Mouse (Mus musculus) mature B cell (primary cell): ENCODE measurements around the gene Eps15l1.

Experiments used
- in situ Hi-C: fragments of 300-500 bp; cut with MboI; formaldehyde crosslinking; loops from 2 replicates; pipeline ENCODE4 v1.14.3; 2019

Eps15l1 gene

DNA sequence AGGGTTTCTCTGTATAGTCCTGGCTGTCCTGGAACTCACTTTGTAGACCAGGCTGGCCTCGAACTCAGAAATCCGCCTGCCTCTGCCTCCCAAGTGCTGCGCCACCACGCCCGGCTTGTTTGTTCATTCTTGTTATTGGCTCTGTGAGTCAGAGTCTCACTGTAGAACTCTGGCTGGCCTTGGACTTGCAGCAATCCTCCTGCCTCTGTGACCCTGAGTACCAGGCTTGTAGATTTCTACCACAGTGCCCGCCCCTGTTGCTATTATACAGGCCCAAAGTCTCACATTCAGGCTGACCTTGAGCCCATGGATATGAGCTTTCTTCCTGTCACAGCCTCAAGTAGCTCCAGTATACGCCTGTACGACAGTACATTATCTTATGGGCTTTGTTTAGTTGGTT lies 124.7 kb downstream of the Eps15l1 start:
- in situ Hi-C loops = no loop called here

DNA sequence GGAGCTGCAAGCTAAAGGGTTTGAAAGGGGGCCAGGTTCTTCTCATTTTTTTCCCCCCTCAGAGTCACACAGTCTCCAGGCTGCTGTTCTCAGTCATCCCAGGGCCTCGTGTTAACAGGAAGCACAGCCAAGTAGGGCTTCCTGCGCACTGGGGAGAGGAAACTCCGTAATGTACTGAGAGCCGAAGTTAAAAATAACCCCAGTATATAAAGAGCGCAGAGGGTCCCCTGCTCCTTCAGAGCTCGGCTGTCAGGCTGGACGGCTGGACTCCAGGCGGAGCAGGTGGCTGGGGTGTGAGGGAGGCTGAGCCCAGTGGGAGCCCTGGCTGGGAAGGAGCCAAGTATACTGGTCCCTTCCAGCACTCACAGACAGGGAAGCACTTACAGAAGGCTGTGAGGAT lies 125.6 kb downstream of the Eps15l1 start:
- in situ Hi-C loops = no loop called here

DNA sequence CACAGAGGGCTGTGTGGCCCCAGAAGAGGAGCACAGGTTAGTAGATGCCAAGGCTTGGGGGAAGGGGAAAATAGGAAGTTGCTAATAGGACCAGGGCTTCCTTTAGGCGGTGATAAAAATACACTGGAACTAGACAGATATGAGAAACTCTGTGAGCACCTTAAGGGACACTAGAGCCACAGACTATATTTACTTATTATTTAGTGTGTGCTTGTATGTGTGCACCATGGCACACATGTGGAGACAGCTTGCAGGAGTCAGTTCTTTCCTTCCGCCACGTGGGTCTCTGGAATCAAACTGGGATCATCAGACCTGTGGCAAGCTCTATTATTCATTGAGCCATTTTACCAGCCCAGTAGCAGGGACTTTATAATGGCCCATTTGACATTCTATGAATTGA lies 126.1 kb downstream of the Eps15l1 start:
- in situ Hi-C loops = no loop called here

DNA sequence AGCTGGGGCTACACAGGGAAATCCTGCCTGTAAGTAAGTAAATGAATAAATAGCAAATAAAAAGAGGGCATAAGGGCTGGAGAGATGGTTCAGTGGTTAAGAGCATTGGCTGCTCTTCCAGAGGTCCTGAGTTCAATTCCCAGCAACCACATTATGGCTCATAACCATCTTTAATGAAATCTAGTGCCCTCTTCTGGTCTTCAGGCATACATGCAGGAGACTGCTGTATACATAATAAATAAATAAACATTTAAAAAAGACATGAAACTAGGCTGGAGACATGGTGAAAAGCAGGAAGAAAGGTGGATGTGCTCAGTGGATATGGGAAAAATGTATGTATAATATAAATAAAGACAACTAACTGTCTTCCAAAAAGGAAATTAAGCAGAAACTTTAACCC lies 128.0 kb downstream of the Eps15l1 start:
- in situ Hi-C loops = no loop called here

DNA sequence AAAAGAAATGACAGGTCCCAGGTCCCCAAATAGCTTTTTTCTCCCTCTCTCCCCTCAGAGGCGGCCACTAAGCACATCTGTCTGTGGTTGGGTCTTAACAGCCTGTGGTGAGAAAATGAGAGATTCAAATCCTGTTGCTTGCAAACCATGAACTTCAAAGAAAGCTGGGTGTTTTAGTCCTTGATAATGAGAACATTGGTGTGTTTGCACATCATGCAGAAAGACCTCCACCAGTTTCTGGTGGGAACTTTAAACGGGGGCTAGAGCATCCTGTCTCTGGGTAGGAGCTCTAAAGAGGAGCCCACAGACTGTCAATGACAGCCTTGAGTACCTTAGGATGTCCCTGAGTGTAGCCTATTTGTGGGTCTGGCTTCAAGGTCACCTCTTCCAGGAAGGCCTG lies 130.2 kb downstream of the Eps15l1 start:
- in situ Hi-C loops = no loop called here
